Mouse (Mus musculus): ENCODE data around the gene Trim29. TPM values are rescaled to one million over a fixed set of nuclear protein-coding genes. Genes with fewer than 3 reads are reported as not detected.
A peak's percentile ranks its signal among the peaks of the same experiment; 100 is the strongest.

Trim29 gene
- total RNA-seq, 2 experiments from 2014 or later = 0.10 TPM; not detected in 1

DNA sequence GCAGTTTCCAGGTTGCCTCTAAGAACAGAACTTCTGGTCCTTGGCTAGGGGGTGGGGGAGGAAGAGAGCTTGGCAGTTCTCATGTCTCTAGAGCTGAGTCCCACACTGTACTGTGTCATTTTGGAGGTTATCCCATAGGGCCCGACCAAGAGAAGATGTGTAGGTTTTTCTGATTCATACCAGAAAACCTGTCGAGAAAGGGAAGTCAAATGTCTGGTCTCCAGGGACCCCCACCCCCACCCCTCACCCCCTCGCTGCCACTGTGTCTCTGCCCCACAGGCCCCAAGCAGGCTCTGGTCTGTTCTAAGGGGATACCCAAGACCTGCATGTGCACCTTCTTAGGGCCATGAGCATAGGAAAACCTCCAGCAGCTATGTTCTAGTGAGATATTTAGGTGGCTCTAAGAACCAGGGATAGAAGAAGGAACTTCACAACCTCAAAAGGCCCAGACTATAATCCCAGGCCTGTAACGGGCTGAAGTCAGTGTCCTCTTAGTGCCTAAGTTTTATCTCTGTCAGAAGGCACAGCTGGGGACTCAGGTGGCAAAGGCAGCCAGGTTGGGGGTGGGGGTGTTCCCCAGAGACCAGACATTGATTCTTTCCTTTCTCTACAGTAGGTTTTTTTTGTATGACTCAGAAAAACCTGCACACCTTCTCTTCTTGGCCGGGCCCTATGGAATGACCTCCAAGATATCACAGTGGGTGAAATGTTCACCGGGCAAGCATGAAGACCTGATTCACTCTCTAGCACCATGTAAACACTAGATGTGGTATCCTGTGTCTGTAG lies 1.4 kb upstream of the Trim29 start:
- intact Hi-C loops (cut with DNase I) = no loop called here
- no peak for DNase-seq (ENCODE audit: low spot score)

- intact Hi-C loops (cut with DNase I) = no loop called here
- DNase-seq (ENCODE audit: low spot score) = no peak
These were observed 1.5 kb downstream of the Trim29 start for GRCm38 (mm10) chr9:43312190-43312589.

- intact Hi-C loops (cut with DNase I) = no loop called here
- no peak for DNase-seq (ENCODE audit: low spot score)
These were observed 3.2 kb downstream of the Trim29 start for GRCm38 (mm10) chr9:43313805-43314204.

- no peak for DNase-seq (ENCODE audit: low spot score)
- intact Hi-C loops (cut with DNase I) = no loop called here
These were observed 4.8 kb downstream of the Trim29 start for GRCm38 (mm10) chr9:43315320-43315950.

DNA sequence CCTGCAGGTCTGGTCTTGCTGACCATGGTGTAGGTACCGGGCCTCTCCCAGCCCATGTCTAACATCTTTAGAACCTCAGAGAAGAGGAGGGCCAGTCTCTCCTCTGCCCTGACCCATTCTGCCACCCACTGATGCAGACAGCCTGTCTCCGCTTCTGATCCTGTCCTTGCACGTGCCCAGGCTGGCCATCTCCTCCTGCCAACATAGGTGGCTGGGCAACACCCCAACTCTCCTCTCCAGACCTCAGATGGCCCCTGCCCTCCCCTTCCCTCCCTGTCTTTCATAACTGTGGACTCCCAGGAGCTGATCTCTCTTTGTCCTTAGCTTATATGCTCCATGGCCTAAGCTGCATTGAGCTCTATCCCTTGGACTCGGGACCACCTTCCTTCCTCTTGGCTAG lies 5.8 kb downstream of the Trim29 start:
- no peak for DNase-seq (ENCODE audit: low spot score)
- intact Hi-C loops (cut with DNase I) = no loop called here

GRCm38 (mm10) chr9:43318661-43319060 lies 8.0 kb downstream of the Trim29 start:
- intact Hi-C loops (cut with DNase I) = no loop called here
- no peak for DNase-seq (ENCODE audit: low spot score)

GRCm38 (mm10) chr9:43321951-43322350 lies 11.3 kb downstream of the Trim29 start:
- no peak for DNase-seq (ENCODE audit: low spot score)
- intact Hi-C loops (cut with DNase I) = no loop called here

GRCm38 (mm10) chr9:43322666-43323065 lies 12.0 kb downstream of the Trim29 start:
- DNase-seq (ENCODE audit: low spot score) = no peak
- intact Hi-C loops (cut with DNase I) = no loop called here

- DNase-seq (ENCODE audit: low spot score) = peak; percentile 58
- intact Hi-C loops (cut with DNase I) = no loop called here
These were observed 14.8 kb downstream of the Trim29 start for GRCm38 (mm10) chr9:43325486-43325885.

DNA sequence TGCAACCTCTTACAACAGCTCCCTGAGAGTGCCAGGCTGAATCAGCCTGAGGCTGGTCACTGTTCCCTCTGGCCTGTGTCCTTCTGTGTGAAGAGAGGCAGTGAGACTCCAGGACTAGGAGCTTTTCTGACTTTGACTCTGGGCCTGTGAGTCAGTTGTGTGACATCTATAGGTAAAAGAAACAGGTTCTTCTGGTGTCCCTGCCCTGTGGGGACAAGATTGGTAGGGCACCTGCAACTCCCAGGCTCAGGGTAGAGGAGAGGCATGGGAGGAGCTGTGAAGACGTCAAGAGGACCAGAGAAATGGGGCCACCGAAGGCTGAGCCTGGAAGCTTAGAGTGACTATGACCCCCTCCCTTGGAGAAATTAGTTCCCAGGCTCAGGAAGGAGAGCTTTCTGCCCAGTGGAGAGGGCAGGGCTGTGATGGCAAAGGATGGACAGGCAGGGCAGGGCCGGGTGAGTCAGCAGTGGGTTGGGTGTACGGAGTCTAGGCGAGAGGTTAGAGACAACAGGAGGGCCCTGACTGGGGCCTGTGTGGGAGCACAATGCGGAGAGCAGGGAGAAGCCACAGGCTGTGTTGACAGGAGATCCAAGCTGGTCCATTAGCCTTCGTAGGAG lies 15.5 kb downstream of the Trim29 start:
- DNase-seq (ENCODE audit: low spot score) = no peak
- intact Hi-C loops (cut with DNase I) = no loop called here

DNA sequence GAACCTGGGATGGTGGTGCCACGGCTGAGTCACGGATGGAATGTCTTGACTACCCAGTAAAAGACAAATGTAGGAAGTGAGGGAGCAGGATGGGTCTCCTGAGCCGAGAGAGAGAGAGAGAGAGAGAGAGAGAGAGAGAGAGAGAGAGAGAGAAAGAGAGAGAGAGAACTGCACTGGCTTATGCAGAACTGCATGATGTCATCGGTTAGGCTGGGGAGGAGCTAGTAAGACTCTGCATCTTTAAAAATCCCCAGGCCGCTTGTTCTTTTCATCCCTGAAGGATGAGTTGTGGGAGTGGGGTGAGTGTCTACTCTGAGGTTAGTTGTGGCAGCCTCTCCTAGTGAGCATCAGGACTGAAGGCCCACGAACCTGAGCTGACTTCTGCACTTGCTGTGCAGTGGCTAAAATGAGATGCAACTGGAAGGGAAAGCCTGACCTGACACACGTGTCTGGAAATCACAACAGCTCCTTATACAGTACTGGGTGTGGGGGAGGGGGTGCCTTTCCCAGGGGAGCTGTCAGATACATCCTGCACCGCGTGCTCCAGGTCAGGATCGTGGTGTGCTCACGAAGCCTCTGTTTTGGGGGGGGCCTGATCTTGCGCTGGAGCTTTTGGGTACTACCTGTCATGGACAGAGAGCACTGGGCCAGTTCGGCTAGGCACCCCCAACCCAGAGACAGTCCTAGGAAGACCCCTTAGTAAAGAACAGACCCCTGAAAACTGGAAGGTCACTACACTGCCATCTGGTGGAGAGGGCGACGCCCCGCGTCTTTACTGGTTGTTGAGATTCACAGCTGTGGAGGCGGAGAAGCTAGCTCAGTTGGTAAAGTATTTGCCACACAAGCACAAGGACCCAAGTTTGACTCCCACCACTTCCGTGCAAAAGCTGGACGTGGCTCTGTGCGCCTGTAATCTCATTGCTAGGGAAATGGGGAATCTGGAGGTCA lies 16.8 kb downstream of the Trim29 start:
- no peak for DNase-seq (ENCODE audit: low spot score)
- intact Hi-C loops (cut with DNase I) = no loop called here

GRCm38 (mm10) chr9:43330426-43330825 lies 19.8 kb downstream of the Trim29 start:
- no peak for DNase-seq (ENCODE audit: low spot score)
- intact Hi-C loops (cut with DNase I) = no loop called here

DNA sequence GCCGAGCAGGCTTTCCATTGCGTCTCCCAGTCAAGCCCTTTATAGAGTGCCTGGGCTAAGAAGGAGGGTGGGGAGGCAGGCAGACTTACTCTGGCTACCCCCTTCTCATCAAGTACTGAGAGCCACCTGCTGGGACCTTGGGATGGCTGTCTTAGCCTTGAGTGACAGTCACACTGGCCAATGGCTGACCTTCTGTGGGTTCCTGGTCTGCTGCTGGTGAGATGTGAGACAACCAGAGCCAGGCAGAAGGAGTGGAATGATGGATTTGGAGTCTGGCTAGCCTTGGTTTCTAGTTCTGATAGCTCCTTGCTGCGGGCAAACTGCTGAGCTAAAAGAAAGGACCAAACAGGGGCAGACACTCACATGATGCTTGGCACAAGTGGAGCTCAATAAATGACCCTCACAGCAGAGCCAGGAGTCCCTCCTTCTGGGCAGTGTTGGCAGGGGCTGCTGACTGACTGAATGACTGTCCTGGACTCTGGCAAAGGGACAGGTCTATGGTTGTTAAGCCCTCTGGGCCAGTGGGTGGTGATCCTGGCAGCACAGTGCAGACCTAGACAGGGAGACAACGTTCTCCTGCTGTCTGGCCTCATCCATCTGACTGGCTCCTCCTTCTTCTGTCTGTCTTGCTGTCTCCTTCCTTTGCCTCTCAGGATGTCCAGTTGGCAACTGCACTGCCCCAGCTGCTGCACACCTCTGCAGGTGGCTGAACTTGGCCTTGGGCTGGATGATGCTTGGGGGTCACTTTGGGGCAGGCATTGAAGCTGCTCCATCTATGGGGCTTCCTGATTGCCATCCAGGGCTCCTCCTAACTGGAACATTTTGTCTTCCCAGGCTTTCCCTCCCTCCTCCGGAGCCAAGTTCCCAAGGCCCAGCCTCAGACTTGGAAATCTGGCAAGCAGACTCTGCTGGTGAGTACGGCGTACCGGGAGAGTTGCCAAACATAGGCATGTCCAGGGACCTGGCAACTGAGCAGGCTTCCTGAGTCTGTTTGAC lies 21.1 kb downstream of the Trim29 start:
- intact Hi-C loops (cut with DNase I) = no loop called here
- peak; percentile 81 for DNase-seq (ENCODE audit: low spot score)

DNA sequence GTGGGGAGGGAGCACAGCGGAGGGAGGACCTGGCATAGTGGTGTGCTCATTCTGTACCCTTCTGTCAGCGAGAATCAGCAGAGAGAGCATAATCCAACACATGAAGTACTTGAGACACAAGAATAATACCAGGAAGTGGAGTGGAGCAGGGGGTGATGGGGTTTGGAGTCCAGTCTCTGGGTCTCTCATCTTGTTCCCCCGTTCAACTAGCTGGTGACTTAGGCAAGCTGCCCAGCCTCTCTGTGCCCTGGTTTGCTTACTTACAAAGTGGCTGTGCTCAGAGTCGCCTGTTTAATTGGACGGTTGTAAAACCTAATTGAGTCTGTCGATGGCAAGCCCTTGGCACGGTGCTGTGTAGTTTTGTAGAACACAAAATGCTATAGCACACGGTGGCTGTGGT lies 23.8 kb downstream of the Trim29 start:
- no peak for DNase-seq (ENCODE audit: low spot score)
- intact Hi-C loops (cut with DNase I) = no loop called here

DNA sequence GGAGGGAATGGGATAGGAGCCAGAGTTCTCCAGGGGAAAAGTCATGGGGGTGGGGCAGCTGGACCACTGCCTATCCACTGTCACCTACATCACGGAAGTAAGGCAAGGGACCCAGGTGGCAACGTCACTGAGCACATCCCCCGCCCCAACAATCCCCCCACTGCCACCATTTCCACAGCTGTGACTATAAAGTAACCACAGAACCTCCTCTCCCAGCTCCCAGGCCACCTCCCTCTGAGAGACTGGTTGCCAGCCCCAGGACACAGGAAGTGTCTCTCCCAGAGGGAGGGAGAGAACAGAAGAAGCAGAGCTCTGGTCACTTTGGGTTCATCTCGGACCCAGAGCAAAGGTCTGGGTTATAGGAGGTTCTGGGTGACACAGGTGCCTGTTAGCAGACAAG lies 27.0 kb downstream of the Trim29 start:
- intact Hi-C loops (cut with DNase I) = loop anchor here (5.0 kb wide), 1 partner anchor 510 kb away; no protein-coding TSS in a partner anchor
- DNase-seq (ENCODE audit: low spot score) = no peak

DNA sequence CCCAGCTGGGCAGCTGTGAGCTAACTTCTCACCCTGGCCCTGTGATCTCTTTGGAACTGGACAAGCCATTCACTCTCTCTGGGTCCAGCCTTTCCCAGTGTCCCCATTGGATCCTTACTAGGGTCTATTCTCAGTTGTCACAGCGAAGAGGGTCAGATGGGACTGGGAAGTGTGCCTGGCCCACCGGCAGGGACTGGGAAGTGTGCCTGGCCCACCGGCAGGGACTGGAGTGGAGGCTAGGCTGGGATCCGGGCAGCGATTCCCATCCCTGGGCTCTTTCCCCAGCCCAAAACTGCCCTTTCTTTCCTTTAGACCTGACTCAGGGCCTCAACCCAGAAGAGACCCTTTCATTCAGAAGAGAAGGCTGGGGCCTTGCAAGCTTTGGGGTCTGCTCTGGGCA lies 27.4 kb downstream of the Trim29 start:
- no peak for DNase-seq (ENCODE audit: low spot score)
- intact Hi-C loops (cut with DNase I) = loop anchor here (5.0 kb wide), 1 partner anchor 509 kb away; no protein-coding TSS in a partner anchor

DNA sequence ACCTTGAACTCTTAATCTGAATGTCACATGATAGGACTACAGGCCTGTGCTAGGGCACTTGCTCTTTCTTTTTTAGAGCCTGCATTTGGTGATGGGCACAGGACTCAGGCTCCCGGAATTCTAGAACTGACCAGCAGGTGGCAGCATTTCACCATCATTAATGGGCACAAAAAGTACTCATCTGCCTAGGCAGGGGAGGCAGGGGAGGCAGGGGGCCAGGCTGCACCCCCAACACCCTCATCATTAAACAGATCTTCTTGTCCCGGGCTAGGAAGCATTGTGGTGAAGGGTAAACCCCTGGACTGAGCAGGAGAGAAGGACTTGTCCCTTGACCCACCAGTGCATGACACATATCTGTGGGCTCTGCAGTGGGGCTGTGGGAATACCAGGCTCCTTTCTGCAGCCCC lies 29.0 kb downstream of the Trim29 start:
- DNase-seq (ENCODE audit: low spot score) = no peak
- intact Hi-C loops (cut with DNase I) = loop anchor here (1.0 to 5.0 kb wide), 5 partner anchors 151 to 633 kb away; no protein-coding TSS in a partner anchor

DNA sequence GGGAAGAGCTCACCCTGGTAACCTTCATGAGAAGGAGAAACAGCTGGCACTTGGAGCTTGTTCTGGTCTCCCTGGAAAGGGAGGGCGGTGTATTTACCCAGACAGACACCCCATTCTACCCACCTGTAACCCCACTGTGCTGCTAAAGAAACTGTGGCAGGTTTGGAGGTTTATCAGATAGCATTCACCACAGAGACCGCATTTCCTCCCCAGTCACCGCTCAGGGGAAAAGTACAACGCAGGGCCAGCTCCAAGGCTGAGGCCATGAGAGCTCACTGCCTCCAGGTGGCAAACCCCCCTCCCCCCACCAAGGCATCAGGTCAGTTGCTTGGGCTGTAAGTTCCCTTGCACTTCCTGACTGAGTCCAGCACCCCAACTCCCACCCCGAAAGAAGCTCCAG lies 39.4 kb downstream of the Trim29 start:
- intact Hi-C loops (cut with DNase I) = no loop called here
- DNase-seq (ENCODE audit: low spot score) = no peak

- DNase-seq (ENCODE audit: low spot score) = no peak
- intact Hi-C loops (cut with DNase I) = no loop called here
These were observed 40.4 kb downstream of the Trim29 start for GRCm38 (mm10) chr9:43351015-43351414.
